ENCODE assay signal across 8 mouse cellular contexts in genomic region chr3:52069304-52070162, GRCm38 (mm10). TPM values are rescaled to one million over a fixed set of nuclear protein-coding genes. Genes with fewer than 3 reads are reported as not detected.
A peak's percentile ranks its signal among the peaks of the same experiment; 100 is the strongest.
DNase-seq lines count a peak whose midpoint lies in the region; ATAC-seq lines count a peak whose summit lies in the region.

No protein-coding gene starts in this region.

- DNase-seq in right cerebral cortex, adult 18-20 months: peak; percentile 71
- no peak for DNase-seq in right cerebral cortex, postnatal 14 days
- peak; percentile 79 for DNase-seq in heart, adult 8-10 months (ENCODE audit: low spot score)
- peak; percentile 48 to 57 for DNase-seq in kidney, adult 8-10 months

- H3K9ac ChIP-seq in embryonic facial prominence, embryonic 12.5 days: peak overlapping the region; percentile 38
- no peak overlapping the region for H3K9ac ChIP-seq in limb, embryonic 15.5 days
- H3K9ac ChIP-seq in midbrain, embryonic 16.5 days (ENCODE audit: low read depth, low read length): peak overlapping the region; percentile 51
- peak overlapping the region; percentile 7; the same call in 1 of the 2 replicates for H3K9ac ChIP-seq in stomach, embryonic 14.5 days (replicated peaks; ENCODE audit: low read depth, low read length)

- WGBS in embryonic facial prominence, embryonic 12.5 days: 11% methylated on average over 25 of the region's 25 CpGs
- WGBS in limb, embryonic 15.5 days: 13% methylated on average over 25 of the region's 25 CpGs
- WGBS in midbrain, embryonic 16.5 days: 9% methylated on average over 25 of the region's 25 CpGs
- 14% methylated on average over 25 of the region's 25 CpGs for WGBS in stomach, embryonic 14.5 days

- H3K27me3 ChIP-seq in embryonic facial prominence, embryonic 12.5 days: no peaks in the 10 kb centered on the region
- no peaks in the 10 kb centered on the region for H3K27me3 ChIP-seq in limb, embryonic 15.5 days
- H3K27me3 ChIP-seq in midbrain, embryonic 16.5 days (ENCODE audit: control insufficient read depth, insufficient read depth, low read depth, low read length): no peaks in the 10 kb centered on the region
- no peaks in the 10 kb centered on the region for H3K27me3 ChIP-seq in stomach, embryonic 14.5 days (ENCODE audit: control insufficient read depth, insufficient read depth, low read length)

- no peak overlapping the region for H3K27ac ChIP-seq in embryonic facial prominence, embryonic 12.5 days
- H3K27ac ChIP-seq in limb, embryonic 15.5 days: no peak overlapping the region; the same call in 1 of the 2 replicates
- peak overlapping the region; percentile 58 for H3K27ac ChIP-seq in midbrain, embryonic 16.5 days (ENCODE audit: low read length)
- peak overlapping the region; percentile 40; the same call in 1 of the 2 replicates for H3K27ac ChIP-seq in stomach, embryonic 14.5 days (ENCODE audit: low read length)

- H3K4me1 ChIP-seq in embryonic facial prominence, embryonic 12.5 days: peaks cover 27% of the 10 kb centered on the region
- peaks cover 12% of the 10 kb centered on the region for H3K4me1 ChIP-seq in limb, embryonic 15.5 days
- H3K4me1 ChIP-seq in midbrain, embryonic 16.5 days (ENCODE audit: control insufficient read depth, insufficient read depth, low read length): peaks cover 33% of the 10 kb centered on the region
- H3K4me1 ChIP-seq in stomach, embryonic 14.5 days (ENCODE audit: control insufficient read depth, insufficient read depth, low read length): peaks cover 8% of the 10 kb centered on the region; the same call in 1 of the 2 replicates

- no peak for ATAC-seq in embryonic facial prominence, embryonic 12.5 days (ENCODE audit: insufficient number of reproducible peaks, insufficient read depth, low FRiP score, low TSS enrichment)
- no peak; the same call in 1 of the 2 replicates for ATAC-seq in limb, embryonic 15.5 days (ENCODE audit: insufficient number of reproducible peaks, low FRiP score, low TSS enrichment, low read depth)
- no peak for ATAC-seq in midbrain, embryonic 16.5 days
- no peak for ATAC-seq in stomach, embryonic 14.5 days (ENCODE audit: insufficient number of reproducible peaks, insufficient read depth, low FRiP score, low read depth)

- peak overlapping the region; percentile 48 for H3K4me2 ChIP-seq in embryonic facial prominence, embryonic 12.5 days (replicated peaks)
- peak overlapping the region; percentile 58 for H3K4me2 ChIP-seq in limb, embryonic 15.5 days
- H3K4me2 ChIP-seq in midbrain, embryonic 16.5 days (ENCODE audit: low read length): peak overlapping the region; percentile 55
- H3K4me2 ChIP-seq in stomach, embryonic 14.5 days (replicated peaks; ENCODE audit: low read depth, low read length): peak overlapping the region; percentile 50

- no peaks in the 10 kb centered on the region for H3K9me3 ChIP-seq in embryonic facial prominence, embryonic 12.5 days
- H3K9me3 ChIP-seq in limb, embryonic 15.5 days: no peaks in the 10 kb centered on the region
- no peaks in the 10 kb centered on the region for H3K9me3 ChIP-seq in midbrain, embryonic 16.5 days (replicated peaks; ENCODE audit: control insufficient read depth, low read length, poor library complexity, severe bottlenecking)
- no peaks in the 10 kb centered on the region for H3K9me3 ChIP-seq in stomach, embryonic 14.5 days (ENCODE audit: control insufficient read depth, low read depth, low read length)

- peak overlapping the region; percentile 22 for H3K4me3 ChIP-seq in embryonic facial prominence, embryonic 12.5 days
- peak overlapping the region; percentile 37 for H3K4me3 ChIP-seq in limb, embryonic 15.5 days
- H3K4me3 ChIP-seq in midbrain, embryonic 16.5 days (ENCODE audit: low read depth, low read length): peak overlapping the region; percentile 14
- peak overlapping the region; percentile 22 for H3K4me3 ChIP-seq in stomach, embryonic 14.5 days (ENCODE audit: low read depth, low read length)

- no peaks in the 10 kb centered on the region for H3K36me3 ChIP-seq in embryonic facial prominence, embryonic 12.5 days
- H3K36me3 ChIP-seq in limb, embryonic 15.5 days: no peaks in the 10 kb centered on the region
- H3K36me3 ChIP-seq in midbrain, embryonic 16.5 days (ENCODE audit: control insufficient read depth, insufficient read depth, low read length): no peaks in the 10 kb centered on the region
- no peaks in the 10 kb centered on the region for H3K36me3 ChIP-seq in stomach, embryonic 14.5 days (ENCODE audit: control insufficient read depth, insufficient read depth, low read length)

RNA-seq across cellular contexts. Expression of gene Maml3, which starts 35.3 kb away (rescaled TPM):
- polyA plus RNA-seq in embryonic facial prominence, embryonic 12.5 days (2016; fragmentation: Nextera tagmentation; extraction: Ambion mirVana): 6.4 TPM in 2 replicates
- total RNA-seq in heart, adult 8-10 months (2022): 1 to 10 TPM; 1.9 to 3.3 (median 2.7) TPM
- polyA plus RNA-seq in limb, embryonic 15.5 days (2015; fragmentation: Nextera tagmentation; extraction: Ambion mirVana): 4.4 and 5.1 TPM in 2 replicates
- 5.7 and 6.9 TPM in 2 replicates for polyA plus RNA-seq in midbrain, embryonic 16.5 days (2015; fragmentation: Nextera tagmentation; extraction: Ambion mirVana)
- polyA plus RNA-seq in stomach, embryonic 14.5 days (2014; fragmentation: Nextera tagmentation; extraction: Ambion mirVana): 8.6 and 9.3 TPM in 2 replicates

Comparison
In these comparisons a context has a peak if more than half of its experiments do, and no peak if none do; other contexts are left out.
1. H3K27ac ChIP-seq: peak in midbrain, embryonic 16.5 days (single experiment) and stomach, embryonic 14.5 days (single experiment); none in embryonic facial prominence, embryonic 12.5 days (single experiment) and limb, embryonic 15.5 days (single experiment).
2. Peak in every context shown above with its lines, with median percentiles within 50 percentile points of each other: H3K4me2 ChIP-seq and H3K4me3 ChIP-seq.